Mouse (Mus musculus) heart, adult 2 months (tissue): Measurements from ENCODE around the gene Dctn2.

Experiments used
- CTCF ChIP-seq: fragments of 200-600 bp; IDR thresholded peaks from 2 replicates; pipeline ENCODE4 v1.8.1; 2022; ENCODE audit warnings: antibody characterized with exemption, mild to moderate bottlenecking, moderate library complexity
- EP300 ChIP-seq: fragments of 200-500 bp; IDR thresholded peaks from 2 replicates; pipeline ENCODE4 v1.6.1; 2011; ENCODE audit warnings: low read depth, low read length, control low read depth; ENCODE audit not compliant: insufficient read depth
- POLR2A ChIP-seq: fragments of 200-500 bp; IDR thresholded peaks from 2 replicates; pipeline ENCODE4 v1.6.1; 2011; ENCODE audit warnings: mild to moderate bottlenecking, low read depth, low read length, control low read depth; ENCODE audit not compliant: insufficient read depth

- TF ChIP-seq CTCF (no peak), POLR2A (no peak), EP300 (no peak)
Measured at GRCm38 (mm10) chr10:127287271-127287935, 21.2 kb downstream of the Dctn2 start.
